Mouse (Mus musculus) heart, embryonic 12.5 days (tissue): ENCODE data around the gene Tmem159. TPM values are rescaled to one million over a fixed set of nuclear protein-coding genes. Genes with fewer than 3 reads are reported as not detected.

Experiments
- polyA plus RNA-seq: library from polyadenylated mRNA; unstranded; fragments of >200 nt; fragmentation: Nextera tagmentation; extraction: Ambion mirVana; gene quantifications from 2 replicates; pipeline ENCODE4 v1.2.1, GENCODE M21; 2016

Gene Tmem159
- polyA plus RNA-seq, 1 experiment from 2014 or later, result 22.6 TPM

Other genes starting within 250 kb of the Tmem159 start
- gene Lyrm1, start 206.5 kb upstream of the Tmem159 start, polyA plus RNA-seq, result 9.2 and 9.8 TPM in 2 replicates
- 9.9 and 12.9 TPM in 2 replicates for gene Dcun1d3, start 206.1 kb upstream of the Tmem159 start, polyA plus RNA-seq
- gene Dnah3, start 7.1 kb upstream of the Tmem159 start, polyA plus RNA-seq, result not detected in 2 replicates
- gene Zp2, start 42.9 kb downstream of the Tmem159 start, polyA plus RNA-seq, result not detected in 2 replicates
- gene Anks4b, start 71.5 kb downstream of the Tmem159 start, polyA plus RNA-seq, result 0.05 TPM in 1 of 2 replicates, not detected in the other
- 0.40 and 0.93 TPM in 2 replicates for gene Crym, start 99.8 kb downstream of the Tmem159 start, polyA plus RNA-seq
- gene Abca14, start 101.6 kb downstream of the Tmem159 start, polyA plus RNA-seq, result not detected in 2 replicates
- gene Abca15, start 226.3 kb downstream of the Tmem159 start, polyA plus RNA-seq, result not detected in 2 replicates